Mouse (Mus musculus) liver, embryonic 14.5 days (tissue): ENCODE measurements around the gene Mesd. TPM values are rescaled to one million over a fixed set of nuclear protein-coding genes. Genes with fewer than 3 reads are reported as not detected.

Experiments
- ATAC-seq: fragments of 200-750 bp; cut with Nextera tagmentation; 2 replicates; pipeline ENCODE4 v1.8.0; 2017; ENCODE audit warnings: moderate number of reproducible peaks, mild to moderate bottlenecking, moderate library complexity; ENCODE audit not compliant: insufficient read depth
- DNase-seq, 3 experiments: peaks; one replicate each; pipeline ENCODE4 v3.0.0-alpha.2; 2012 to 2013; ENCODE audit warnings: low read depth in 3 of 3, low spot score in 3 of 3
- H3K27ac ChIP-seq: fragments of 300-500 bp; sonication (generic); 2 replicates; pipeline ENCODE4 v1.5.1; 2014; ENCODE audit warnings: moderate library complexity, mild to moderate bottlenecking, control low read depth, inconsistent platforms
- H3K27me3 ChIP-seq: fragments of 300-500 bp; sonication (generic); 2 replicates; pipeline ENCODE4 v1.6.1; 2014; ENCODE audit warnings: mild to moderate bottlenecking, low read length, moderate library complexity; ENCODE audit not compliant: control insufficient read depth, insufficient read depth
- H3K36me3 ChIP-seq: fragments of 300-500 bp; sonication (generic); replicated peaks from 2 replicates; pipeline ENCODE4 v1.6.1; 2014; ENCODE audit warnings: low read depth; ENCODE audit not compliant: control insufficient read depth, insufficient read depth
- H3K4me1 ChIP-seq, 2 experiments: fragments of 200-500 bp in 1 of 2; fragments of 300-500 bp in 1 of 2; sonication (generic) in 1 of 2; replicated peaks; 2 replicates each; pipeline ENCODE4 v1.6.1; 2012 to 2014; ENCODE audit warnings: antibody characterized with exemption in 1 of 2, inconsistent platforms in 1 of 2, low read length in 1 of 2; ENCODE audit not compliant: control insufficient read depth in 2 of 2, insufficient read depth in 2 of 2
- H3K4me2 ChIP-seq: fragments of 300-500 bp; sonication (generic); 2 replicates; pipeline ENCODE4 v1.6.1; 2014; ENCODE audit warnings: low read depth, mild to moderate bottlenecking, control low read depth, moderate library complexity
- H3K4me3 ChIP-seq, 2 experiments: fragments of 200-500 bp in 1 of 2; fragments of 300-500 bp in 1 of 2; sonication (generic) in 1 of 2; 2 replicates each; pipeline ENCODE4 v1.5.1; 2012 to 2014; ENCODE audit warnings: low read depth in 2 of 2, low read length in 2 of 2, mild to moderate bottlenecking in 2 of 2, control low read depth in 1 of 2, inconsistent platforms in 1 of 2, moderate library complexity in 1 of 2; ENCODE audit not compliant: insufficient read depth in 1 of 2
- H3K9ac ChIP-seq: fragments of 300-500 bp; sonication (generic); replicated peaks from 2 replicates; pipeline ENCODE4 v1.6.1; 2014; ENCODE audit warnings: mild to moderate bottlenecking, control low read depth, moderate library complexity
- H3K9me3 ChIP-seq: fragments of 300-500 bp; sonication (generic); 2 replicates; pipeline ENCODE4 v1.6.1; 2016; ENCODE audit warnings: low read length, mixed read lengths; ENCODE audit not compliant: control insufficient read depth
- CTCF ChIP-seq: IDR thresholded peaks from 2 replicates; pipeline ENCODE4 v1.5.1; 2016; ENCODE audit warnings: antibody characterized with exemption, low read depth, control low read depth
- EP300 ChIP-seq: IDR thresholded peaks from 2 replicates; pipeline ENCODE4 v1.6.1; 2016; ENCODE audit warnings: antibody characterized with exemption, low read depth
- WGBS: fragments of 180-500 bp; shearing (Covaris S2); extraction: QIAGEN DNeasy Blood & Tissue Kit; methylation state at CpG from one replicate; pipeline ENCODE4 v1.1.7; 2014; ENCODE audit not compliant: insufficient replicate concordance; 5-methylcytosine and 5-hydroxymethylcytosine counted together
- polyA plus RNA-seq, 2 experiments: library from polyadenylated mRNA; depleted of rRNA in 1 of 2; stranded (reverse) in 1 of 2; unstranded in 1 of 2; fragments of >200 nt; fragmentation: Nextera tagmentation in 1 of 2; extraction: Ambion mirVana in 1 of 2; gene quantifications; 2 replicates each; pipeline versions ENCODE4 v1.2.1 to v1.2.3; 2012 to 2014

Gene Mesd
- polyA plus RNA-seq (2012; rRNA removed) (7.8 and 12.0 TPM in 2 replicates), polyA plus RNA-seq (2014; fragmentation: Nextera tagmentation; extraction: Ambion mirVana) (43.0 and 44.2 TPM in 2 replicates)

DNA sequence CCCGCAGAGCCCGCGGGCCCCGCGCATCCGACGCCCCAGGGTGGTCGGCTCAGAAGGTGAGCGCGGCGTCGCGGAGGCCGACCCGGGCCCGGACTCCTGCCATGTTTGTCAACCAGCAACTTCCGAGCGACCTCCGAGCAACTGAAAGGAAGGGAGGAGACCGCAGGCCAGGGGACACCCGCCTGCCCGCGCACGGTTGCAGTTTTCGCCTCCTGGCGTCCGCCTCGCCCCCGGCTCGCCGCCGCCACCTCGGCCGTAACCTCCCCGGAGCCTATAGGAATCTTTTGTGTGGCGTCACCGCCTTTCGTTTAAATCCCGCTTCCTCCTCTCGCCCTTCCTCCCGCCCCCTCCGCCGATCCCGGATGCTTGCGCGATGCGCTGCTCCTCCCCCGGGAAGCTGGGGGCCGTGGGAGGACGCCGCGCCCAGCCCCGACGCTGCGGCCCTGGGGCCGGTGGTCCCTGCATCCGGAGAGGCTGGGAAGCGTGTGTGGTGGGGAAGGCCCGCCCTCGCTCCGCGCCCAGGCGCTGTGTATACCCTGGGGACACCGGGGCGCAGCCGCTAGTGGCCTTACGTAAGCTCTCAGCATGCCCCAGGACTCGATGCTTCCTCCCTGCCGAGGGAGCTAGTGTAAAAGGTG lies at the start of gene Mesd, which contains the start of gene Tlnrd1:
Gene Mesd, plus strand, starts transcription at position 446 of the 638 bp plus-strand sequence.
Gene Tlnrd1, minus strand, starts transcription at position 285 of the 638 bp plus-strand sequence.
- peak within 1 kb of the TSS; percentile 85 for H3K4me2 ChIP-seq
- peak within 1 kb of the TSS; percentile 99 for H3K27ac ChIP-seq
- peak; percentile 78 to 84 (median 80) for DNase-seq
- peaks cover 33 to 42% of the 10 kb centered on the region in 2 experiments for H3K4me1 ChIP-seq
- peak within 1 kb of the TSS; percentile 89 for H3K9ac ChIP-seq
- TF ChIP-seq CTCF: peak; percentile 27
- TF ChIP-seq EP300: peak; percentile 33; the same call in 1 of the 2 replicates
- H3K9me3 ChIP-seq: no peaks in the 10 kb centered on the region
- peak; percentile 67 for ATAC-seq
- H3K4me3 ChIP-seq: peak within 1 kb of the TSS; percentile 87 to 94
- under 1% methylated on average over 68 of the region's 69 CpGs for whole genome bisulfite sequencing
- H3K27me3 ChIP-seq: no peaks in the 10 kb centered on the region
- peaks cover 12% of the 10 kb centered on the region for H3K36me3 ChIP-seq

DNA sequence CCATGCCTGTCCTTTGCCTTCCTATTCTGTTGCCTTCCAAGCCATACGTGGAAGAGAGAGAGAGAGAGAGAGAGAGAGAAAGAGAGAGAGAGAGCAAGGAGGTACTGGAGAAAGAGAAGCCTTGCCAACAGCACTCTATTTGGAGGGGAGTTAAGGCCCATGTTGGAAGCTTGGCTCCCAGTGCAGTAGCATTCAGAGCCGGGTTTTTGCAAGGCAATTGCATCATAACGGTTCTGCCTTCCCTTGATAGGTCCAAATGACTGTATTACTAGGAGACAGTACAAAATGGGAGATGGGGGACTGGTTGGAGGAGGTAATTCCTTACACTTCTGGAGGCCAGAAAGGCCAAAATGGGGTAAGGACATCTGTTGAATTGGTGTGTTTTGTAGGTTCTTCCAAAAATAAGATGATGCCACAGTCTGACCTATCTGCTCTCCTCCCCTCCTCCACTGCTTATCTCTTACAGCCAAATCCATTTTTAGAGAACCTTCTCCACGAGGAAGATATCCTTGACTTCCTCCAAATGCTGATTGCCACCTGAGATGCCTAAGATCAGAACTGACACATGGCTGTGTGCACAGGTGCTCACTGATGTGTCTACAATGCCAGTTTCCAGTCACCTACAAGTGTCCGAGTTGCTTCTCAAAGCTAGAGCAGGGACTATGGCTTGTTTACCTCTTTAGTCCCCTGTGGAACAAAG lies 45.6 kb upstream of the Mesd start:
- H3K4me3 ChIP-seq: no peak overlapping the region
- H3K4me2 ChIP-seq: no peak overlapping the region
- H3K36me3 ChIP-seq: no peaks in the 10 kb centered on the region
- no peak overlapping the region for H3K9ac ChIP-seq
- no peaks in the 10 kb centered on the region for H3K9me3 ChIP-seq
- H3K4me1 ChIP-seq: peaks cover 0 to 4% of the 10 kb centered on the region in 2 experiments; a peak in 1 of 4 replicates
- 37% methylated on average over 5 of the region's 5 CpGs for WGBS
- no peak for TF ChIP-seq EP300
- TF ChIP-seq CTCF: no peak
- DNase-seq (no peak), ATAC-seq (no peak)
- no peak overlapping the region for H3K27ac ChIP-seq
- H3K27me3 ChIP-seq: no peaks in the 10 kb centered on the region

DNA sequence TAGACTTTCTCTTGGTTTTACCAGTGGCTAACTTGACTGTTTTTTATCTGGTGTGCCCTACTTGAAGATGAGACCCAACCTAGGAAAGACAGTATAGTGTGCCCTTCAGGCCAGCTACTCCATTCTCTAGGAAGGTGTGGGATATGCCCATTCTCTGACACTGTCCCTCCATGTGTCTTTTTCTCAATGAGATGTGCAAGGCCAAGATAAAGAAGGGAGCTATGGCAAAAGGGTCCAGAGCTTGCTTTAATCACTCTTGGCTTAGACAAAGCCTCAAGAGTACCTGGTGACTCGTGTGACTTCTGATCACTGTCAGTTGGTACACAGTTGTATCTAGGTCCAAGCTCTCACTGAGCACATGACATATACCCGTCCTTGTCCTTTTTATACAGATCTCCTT lies 44.2 kb upstream of the Mesd start:
- Histone ChIP-seq H3K9ac (no peak overlapping the region), H3K4me1 (peaks cover 0 to 4% of the 10 kb centered on the region in 2 experiments; a peak in 1 of 4 replicates), H3K9me3 (no peaks in the 10 kb centered on the region), H3K27ac (no peak overlapping the region), H3K4me2 (no peak overlapping the region), H3K27me3 (no peaks in the 10 kb centered on the region), H3K4me3 (no peak overlapping the region), H3K36me3 (no peaks in the 10 kb centered on the region)
- DNase-seq: no peak
- no peak for TF ChIP-seq EP300
- TF ChIP-seq CTCF: no peak
- no peak for ATAC-seq
- 49% methylated on average over 2 of the region's 2 CpGs for WGBS

DNA sequence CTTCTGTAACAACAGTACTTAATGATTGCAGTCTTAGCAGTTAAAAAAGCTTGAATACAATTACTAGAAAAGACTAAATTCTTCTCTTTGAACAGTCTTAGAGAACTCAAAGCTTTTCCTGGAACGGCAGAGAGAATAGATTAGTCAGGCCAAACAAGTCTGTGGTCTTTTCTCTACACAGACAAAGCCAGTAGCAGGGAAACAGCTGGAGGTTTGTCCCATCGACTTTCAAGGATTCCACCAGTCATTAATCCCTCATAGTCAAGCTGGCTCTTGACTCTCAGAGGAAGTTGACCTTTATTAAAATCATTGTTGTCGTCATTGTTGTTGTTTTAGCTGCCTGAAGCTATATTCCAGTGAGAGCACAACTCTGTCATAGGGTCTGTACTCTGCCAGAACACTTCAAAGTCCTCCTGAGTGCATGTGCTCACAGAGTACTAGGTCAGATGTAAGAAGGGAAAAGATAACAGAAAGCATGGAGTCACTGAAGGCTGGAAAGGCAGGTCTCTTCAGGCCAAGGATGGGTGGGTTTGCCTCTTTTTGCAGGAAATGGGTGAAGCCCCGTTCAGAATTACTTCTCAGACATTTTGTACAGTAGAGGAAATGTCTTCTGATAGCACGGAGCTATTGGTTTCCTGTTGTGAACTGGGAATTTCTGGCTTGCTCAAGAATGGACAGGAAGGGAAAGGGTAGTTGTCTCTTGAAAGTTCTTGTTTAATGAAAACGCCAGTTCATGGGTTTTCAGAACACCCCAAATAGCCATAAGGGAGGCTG lies 41.6 kb upstream of the Mesd start:
- no peak overlapping the region for H3K27ac ChIP-seq
- no peak overlapping the region for H3K9ac ChIP-seq
- WGBS: 21% methylated on average over 6 of the region's 6 CpGs
- no peaks in the 10 kb centered on the region for H3K27me3 ChIP-seq
- H3K36me3 ChIP-seq: no peaks in the 10 kb centered on the region
- H3K9me3 ChIP-seq: no peaks in the 10 kb centered on the region
- DNase-seq: no peak
- H3K4me2 ChIP-seq: no peak overlapping the region
- peaks cover 0 to 11% of the 10 kb centered on the region in 2 experiments; a peak in 2 of 4 replicates for H3K4me1 ChIP-seq
- H3K4me3 ChIP-seq: no peak overlapping the region
- no peak for TF ChIP-seq EP300
- TF ChIP-seq CTCF: no peak
- 0 out of 2 replicates have a peak, but pooled peaks have one; percentile 13 for ATAC-seq
